Mouse (Mus musculus): ENCODE measurements around the gene Prkaa2. TPM values are rescaled to one million over a fixed set of nuclear protein-coding genes. Genes with fewer than 3 reads are reported as not detected.
A peak's percentile ranks its signal among the peaks of the same experiment; 100 is the strongest.

Prkaa2 gene
- polyA plus RNA-seq, 1 experiment from 2014 or later: 2.3 TPM

DNA sequence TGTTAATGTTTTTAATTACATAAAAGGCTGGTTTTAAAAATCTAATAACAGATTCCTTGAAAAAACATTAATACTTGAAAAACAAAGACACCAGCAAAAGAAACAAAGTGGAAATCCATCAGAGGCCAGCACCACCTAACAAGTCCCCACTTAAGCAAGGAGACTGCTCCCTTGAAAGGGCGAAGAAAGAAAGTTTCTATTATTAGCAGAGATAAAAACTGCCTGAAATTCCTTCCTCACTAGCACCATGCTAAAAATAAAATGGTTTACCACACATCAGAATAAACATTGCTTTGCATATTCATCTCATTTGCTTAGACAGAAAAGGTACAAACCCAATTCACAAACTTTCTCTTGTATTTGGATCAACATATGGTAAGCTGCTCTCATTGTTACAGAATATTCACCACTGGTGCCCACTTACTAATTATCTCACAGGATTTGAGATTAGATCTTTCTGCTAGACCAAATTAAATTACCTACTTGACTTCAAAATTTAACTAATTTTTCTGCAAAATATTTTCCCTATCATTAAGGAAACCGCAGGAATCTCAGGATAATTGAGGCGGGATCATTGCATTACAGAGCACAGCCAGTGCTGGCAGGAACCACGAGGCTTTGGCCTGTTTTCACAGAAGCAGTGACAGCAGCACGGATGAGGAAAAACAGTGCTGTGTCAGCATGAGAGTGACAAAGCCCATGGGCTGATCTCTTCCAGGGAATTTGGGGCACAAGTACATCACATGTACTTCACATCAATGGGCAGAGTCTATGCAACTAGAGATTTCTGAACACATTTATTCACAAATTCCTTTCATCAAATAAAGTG, 9.0 kb downstream of the Prkaa2 start:
- ATAC-seq (peak; percentile 23; the same call in 1 of the 2 replicates), DNase-seq (ENCODE audit: low spot score) (no peak)
- H3K4me1 ChIP-seq (ENCODE audit: insufficient read depth, low read depth, low read length): no peaks in the 10 kb centered on the region
- H3K9me3 ChIP-seq (ENCODE audit: low read length): no peaks in the 10 kb centered on the region
- no peak overlapping the region for H3K4me2 ChIP-seq (replicated peaks; ENCODE audit: low read depth, low read length)
- H3K27me3 ChIP-seq (replicated peaks; ENCODE audit: insufficient read depth, low read length): no peaks in the 10 kb centered on the region
- WGBS: 36% methylated on average over 5 of the region's 5 CpGs
- no peak overlapping the region for H3K9ac ChIP-seq (replicated peaks; ENCODE audit: low read depth)
- H3K27ac ChIP-seq (ENCODE audit: low read length): no peak overlapping the region
- no peaks in the 10 kb centered on the region for H3K36me3 ChIP-seq (ENCODE audit: insufficient read depth, low read length)
- TF ChIP-seq EP300 (IDR thresholded peaks at IDR 0.05) (no peak), CTCF (IDR thresholded peaks at IDR 0.05) (no peak)
- no peak overlapping the region for H3K4me3 ChIP-seq (ENCODE audit: low read depth, low read length)

- Histone ChIP-seq H3K4me1 (ENCODE audit: insufficient read depth, low read depth, low read length) (no peaks in the 10 kb centered on the region), H3K27me3 (replicated peaks; ENCODE audit: insufficient read depth, low read length) (no peaks in the 10 kb centered on the region), H3K4me2 (replicated peaks; ENCODE audit: low read depth, low read length) (no peak overlapping the region), H3K36me3 (ENCODE audit: insufficient read depth, low read length) (no peaks in the 10 kb centered on the region), H3K27ac (ENCODE audit: low read length) (no peak overlapping the region), H3K4me3 (ENCODE audit: low read depth, low read length) (no peak overlapping the region), H3K9me3 (ENCODE audit: low read length) (no peaks in the 10 kb centered on the region), H3K9ac (replicated peaks; ENCODE audit: low read depth) (no peak overlapping the region)
- TF ChIP-seq CTCF (IDR thresholded peaks at IDR 0.05) (no peak), EP300 (IDR thresholded peaks at IDR 0.05) (no peak)
- 79% methylated on average over 7 of the region's 7 CpGs for WGBS
- ATAC-seq (no peak), DNase-seq (ENCODE audit: low spot score) (no peak)
Measured at GRCm38 (mm10) chr4:105098660-105099059, 11.0 kb downstream of the Prkaa2 start.

GRCm38 (mm10) chr4:105098158-105098557, 11.5 kb downstream of the Prkaa2 start:
- Histone ChIP-seq H3K9me3 (ENCODE audit: low read length) (no peaks in the 10 kb centered on the region), H3K4me2 (replicated peaks; ENCODE audit: low read depth, low read length) (no peak overlapping the region), H3K27ac (ENCODE audit: low read length) (no peak overlapping the region), H3K4me1 (ENCODE audit: insufficient read depth, low read depth, low read length) (no peaks in the 10 kb centered on the region), H3K9ac (replicated peaks; ENCODE audit: low read depth) (no peak overlapping the region), H3K4me3 (ENCODE audit: low read depth, low read length) (no peak overlapping the region), H3K36me3 (ENCODE audit: insufficient read depth, low read length) (no peaks in the 10 kb centered on the region), H3K27me3 (replicated peaks; ENCODE audit: insufficient read depth, low read length) (no peaks in the 10 kb centered on the region)
- DNase-seq (ENCODE audit: low spot score) (no peak), ATAC-seq (no peak)
- no peak for TF ChIP-seq CTCF (IDR thresholded peaks at IDR 0.05)
- TF ChIP-seq EP300 (IDR thresholded peaks at IDR 0.05): no peak
- 66% methylated on average over 8 of the region's 8 CpGs for WGBS

DNA sequence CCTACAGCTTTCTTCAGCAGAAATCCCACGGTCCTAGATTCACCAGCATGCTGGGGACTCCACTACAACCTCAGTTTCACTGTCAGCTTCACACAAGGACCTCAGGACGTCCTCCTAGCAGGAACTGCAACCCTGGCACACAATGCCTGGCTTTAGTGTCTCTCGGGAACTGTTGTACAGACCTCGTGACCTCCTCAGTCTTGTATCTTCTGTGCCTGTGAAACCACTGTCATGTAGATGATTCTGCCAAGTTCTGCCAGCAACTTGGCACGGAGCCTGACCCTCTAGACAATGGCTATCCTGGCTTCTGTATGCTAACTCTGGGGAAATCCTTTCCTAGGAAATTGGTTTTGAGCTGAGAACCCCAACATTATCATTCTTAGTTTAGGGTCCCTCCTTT, 14.4 kb downstream of the Prkaa2 start:
- Histone ChIP-seq H3K4me2 (replicated peaks; ENCODE audit: low read depth, low read length) (no peak overlapping the region), H3K4me1 (ENCODE audit: insufficient read depth, low read depth, low read length) (no peaks in the 10 kb centered on the region)

GRCm38 (mm10) chr4:105093951-105094350, 15.7 kb downstream of the Prkaa2 start:
- Histone ChIP-seq H3K4me1 (ENCODE audit: insufficient read depth, low read depth, low read length) (no peaks in the 10 kb centered on the region), H3K27ac (ENCODE audit: low read length) (no peak overlapping the region), H3K9ac (replicated peaks; ENCODE audit: low read depth) (no peak overlapping the region), H3K4me3 (ENCODE audit: low read depth, low read length) (no peak overlapping the region), H3K27me3 (replicated peaks; ENCODE audit: insufficient read depth, low read length) (no peaks in the 10 kb centered on the region), H3K36me3 (ENCODE audit: insufficient read depth, low read length) (no peaks in the 10 kb centered on the region), H3K9me3 (ENCODE audit: low read length) (no peaks in the 10 kb centered on the region), H3K4me2 (replicated peaks; ENCODE audit: low read depth, low read length) (no peak overlapping the region)
- no peak for TF ChIP-seq EP300 (IDR thresholded peaks at IDR 0.05)
- no peak for TF ChIP-seq CTCF (IDR thresholded peaks at IDR 0.05)
- DNase-seq (ENCODE audit: low spot score): no peak
- whole genome bisulfite sequencing: 81% methylated on average over 1 of the region's 1 CpGs
- no peak for ATAC-seq

More for the DNA sequence above, 14.4 kb downstream of the Prkaa2 start:
- H3K27ac ChIP-seq (ENCODE audit: low read length): no peak overlapping the region
- H3K4me3 ChIP-seq (ENCODE audit: low read depth, low read length): no peak overlapping the region
- ATAC-seq: peak; percentile 40; the same call in 1 of the 2 replicates
- peak; percentile 9 for DNase-seq (ENCODE audit: low spot score)
- H3K9me3 ChIP-seq (ENCODE audit: low read length): no peaks in the 10 kb centered on the region
- H3K36me3 ChIP-seq (ENCODE audit: insufficient read depth, low read length): no peaks in the 10 kb centered on the region
- WGBS: 51% methylated on average over 5 of the region's 5 CpGs
- H3K9ac ChIP-seq (replicated peaks; ENCODE audit: low read depth): no peak overlapping the region
- TF ChIP-seq CTCF (IDR thresholded peaks at IDR 0.05): no peak
- no peak for TF ChIP-seq EP300 (IDR thresholded peaks at IDR 0.05)
- no peaks in the 10 kb centered on the region for H3K27me3 ChIP-seq (replicated peaks; ENCODE audit: insufficient read depth, low read length)

DNA sequence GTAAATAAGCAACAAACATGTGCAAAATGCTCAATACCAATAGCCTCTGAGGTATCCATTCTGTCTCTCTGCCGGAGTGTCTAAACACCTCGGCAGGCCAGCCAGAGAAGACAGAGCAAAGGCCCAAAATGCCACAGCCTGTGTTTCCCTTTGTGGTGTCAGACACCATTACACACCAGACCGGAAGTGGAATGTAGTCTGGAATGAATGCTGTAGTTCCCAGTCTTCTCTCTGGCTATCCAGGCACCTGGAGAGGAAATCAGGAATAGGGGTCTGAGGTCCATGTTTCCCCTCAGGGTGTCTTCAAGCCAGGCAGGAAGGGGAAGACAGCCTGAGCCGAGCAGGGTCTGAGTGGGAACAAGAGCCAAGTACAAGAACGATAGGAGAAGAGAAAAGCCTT, 19.3 kb downstream of the Prkaa2 start:
- no peak overlapping the region for H3K27ac ChIP-seq (ENCODE audit: low read length)
- ATAC-seq: no peak
- no peak for DNase-seq (ENCODE audit: low spot score)

More for the DNA sequence above, 19.3 kb downstream of the Prkaa2 start:
- Histone ChIP-seq H3K27me3 (replicated peaks; ENCODE audit: insufficient read depth, low read length) (no peaks in the 10 kb centered on the region), H3K9me3 (ENCODE audit: low read length) (no peaks in the 10 kb centered on the region), H3K36me3 (ENCODE audit: insufficient read depth, low read length) (no peaks in the 10 kb centered on the region), H3K9ac (replicated peaks; ENCODE audit: low read depth) (no peak overlapping the region), H3K4me3 (ENCODE audit: low read depth, low read length) (no peak overlapping the region), H3K4me2 (replicated peaks; ENCODE audit: low read depth, low read length) (no peak overlapping the region), H3K4me1 (ENCODE audit: insufficient read depth, low read depth, low read length) (no peaks in the 10 kb centered on the region)
- no peak for TF ChIP-seq EP300 (IDR thresholded peaks at IDR 0.05)
- no peak for TF ChIP-seq CTCF (IDR thresholded peaks at IDR 0.05)
- 79% methylated on average over 5 of the region's 5 CpGs for WGBS
